Mouse (Mus musculus) hindbrain, embryonic 12.5 days (tissue): ENCODE data around the gene Atp5b. TPM values are rescaled to one million over a fixed set of nuclear protein-coding genes. Genes with fewer than 3 reads are reported as not detected.
A peak's percentile ranks its signal among the peaks of the same experiment; 100 is the strongest.
"Not testable (repeated sequence)": the region's sequence is repeated elsewhere in the genome, so short reads cannot be mapped to it uniquely, and the experiment has no call there.

ENCODE experiments used
- ATAC-seq: fragments of 200-750 bp; cut with Nextera tagmentation; 2 replicates; pipeline ENCODE4 v1.8.0; 2017; ENCODE audit warnings: moderate TSS enrichment; ENCODE audit not compliant: low FRiP score
- H3K27ac ChIP-seq: fragments of 300-500 bp; sonication (generic); 2 replicates; pipeline ENCODE4 v1.5.1; 2016; ENCODE audit warnings: mild to moderate bottlenecking
- H3K27me3 ChIP-seq: fragments of 300-500 bp; sonication (generic); 2 replicates; pipeline ENCODE4 v1.6.1; 2016; ENCODE audit warnings: mild to moderate bottlenecking
- H3K36me3 ChIP-seq: fragments of 300-500 bp; sonication (generic); 2 replicates; pipeline ENCODE4 v1.6.1; 2016; ENCODE audit warnings: mild to moderate bottlenecking
- H3K4me1 ChIP-seq: fragments of 300-500 bp; sonication (generic); 2 replicates; pipeline ENCODE4 v1.6.1; 2016
- H3K4me2 ChIP-seq: fragments of 300-500 bp; sonication (generic); replicated peaks from 2 replicates; pipeline ENCODE4 v1.6.1; 2016; ENCODE audit warnings: mild to moderate bottlenecking
- H3K4me3 ChIP-seq: fragments of 300-500 bp; sonication (generic); 2 replicates; pipeline ENCODE4 v1.5.1; 2016; ENCODE audit warnings: mild to moderate bottlenecking
- H3K9ac ChIP-seq: fragments of 300-500 bp; sonication (generic); 2 replicates; pipeline ENCODE4 v1.6.1; 2016; ENCODE audit warnings: mild to moderate bottlenecking, moderate library complexity
- H3K9me3 ChIP-seq: fragments of 300-500 bp; sonication (generic); replicated peaks from 2 replicates; pipeline ENCODE4 v1.6.1; 2016; ENCODE audit warnings: mild to moderate bottlenecking
- WGBS: fragments of 180-500 bp; shearing (Covaris S2); methylation state at CpG from one replicate; pipeline ENCODE4 v1.1.7; 2016; 5-methylcytosine and 5-hydroxymethylcytosine counted together
- polyA plus RNA-seq: library from polyadenylated mRNA; unstranded; fragments of >200 nt; fragmentation: Nextera tagmentation; extraction: Ambion mirVana; gene quantifications from 2 replicates; pipeline ENCODE4 v1.2.1, GENCODE M21; 2016

The Atp5b gene
- polyA plus RNA-seq, 1 experiment from 2014 or later = 1,948 TPM

GRCm38 (mm10) chr10:128051589-128051988, 31.5 kb upstream of the Atp5b start:
- H3K36me3 ChIP-seq = peaks cover 44% of the 10 kb centered on the region
- H3K27me3 ChIP-seq = no peaks in the 10 kb centered on the region
- over 99% methylated on average over 5 of the region's 5 CpGs for WGBS
- H3K4me1 ChIP-seq = no peaks in the 10 kb centered on the region
- no peak overlapping the region for H3K4me2 ChIP-seq
- no peak overlapping the region for H3K27ac ChIP-seq
- H3K4me3 ChIP-seq = no peak overlapping the region
- ATAC-seq = no peak
- H3K9ac ChIP-seq = no peak overlapping the region
- no peaks in the 10 kb centered on the region for H3K9me3 ChIP-seq

GRCm38 (mm10) chr10:128052136-128052535, 30.9 kb upstream of the Atp5b start:
- not testable (repeated sequence) for H3K27me3 ChIP-seq, H3K4me1 ChIP-seq, H3K4me3 ChIP-seq, H3K9ac ChIP-seq, H3K9me3 ChIP-seq, H3K4me2 ChIP-seq, H3K27ac ChIP-seq, ATAC-seq
- H3K36me3 ChIP-seq = peaks cover 40% of the 10 kb centered on the region
- WGBS = 90% methylated on average over 1 of the region's 2 CpGs

- Histone ChIP-seq H3K9me3 (no peaks in the 10 kb centered on the region), H3K4me1 (peaks cover 5% of the 10 kb centered on the region), H3K27me3 (no peaks in the 10 kb centered on the region), H3K4me2 (no peak overlapping the region), H3K9ac (no peak overlapping the region), H3K27ac (no peak overlapping the region), H3K4me3 (no peak overlapping the region), H3K36me3 (peaks cover 35% of the 10 kb centered on the region)
- 93% methylated on average over 8 of the region's 8 CpGs for WGBS
- ATAC-seq = no peak
Observed at GRCm38 (mm10) chr10:128053001-128053400, 30.1 kb upstream of the Atp5b start.

- Histone ChIP-seq H3K36me3 (no peaks in the 10 kb centered on the region), H3K9me3 (no peaks in the 10 kb centered on the region), H3K27ac (peak overlapping the region; percentile 99), H3K4me3 (peak overlapping the region; percentile 73), H3K27me3 (no peaks in the 10 kb centered on the region), H3K4me2 (peak overlapping the region; percentile 82), H3K4me1 (peaks cover 19% of the 10 kb centered on the region), H3K9ac (peak overlapping the region; percentile 94)
- peak; percentile 14 for ATAC-seq
- WGBS = 1% methylated on average over 18 of the region's 18 CpGs
Observed at GRCm38 (mm10) chr10:128058184-128058583, 24.9 kb upstream of the Atp5b start.

- ATAC-seq = peak; percentile 94
Observed at GRCm38 (mm10) chr10:128058601-128059151, 24.4 kb upstream of the Atp5b start, which contains the start of gene Ptges3. Gene Ptges3, plus strand, starts transcription at chr10:128058954.

GRCm38 (mm10) chr10:128059207-128059981, 23.7 kb upstream of the Atp5b start:
- Histone ChIP-seq H3K4me3 (peak overlapping the region; percentile 73), H3K4me2 (peak overlapping the region; percentile 82), H3K27ac (peak overlapping the region; percentile 99), H3K9me3 (no peaks in the 10 kb centered on the region), H3K27me3 (no peaks in the 10 kb centered on the region), H3K9ac (peak overlapping the region; percentile 94), H3K36me3 (peaks cover 4% of the 10 kb centered on the region; the same call in 1 of the 2 replicates), H3K4me1 (peaks cover 19% of the 10 kb centered on the region)
- under 1% methylated on average over 62 of the region's 62 CpGs for WGBS
- ATAC-seq = peak; percentile 49

More at GRCm38 (mm10) chr10:128058601-128059151, 24.4 kb upstream of the Atp5b start, which contains the start of gene Ptges3:
- under 1% methylated on average over 62 of the region's 72 CpGs for WGBS
- peak within 1 kb of the TSS; percentile 82 for H3K4me2 ChIP-seq
- peak within 1 kb of the TSS; percentile 94 for H3K9ac ChIP-seq
- H3K27ac ChIP-seq = peak within 1 kb of the TSS; percentile 99
- peak within 1 kb of the TSS; percentile 73 for H3K4me3 ChIP-seq
- no peaks in the 10 kb centered on the region for H3K9me3 ChIP-seq
- H3K4me1 ChIP-seq = peaks cover 19% of the 10 kb centered on the region
- peaks cover 3% of the 10 kb centered on the region; the same call in 1 of the 2 replicates for H3K36me3 ChIP-seq
- no peaks in the 10 kb centered on the region for H3K27me3 ChIP-seq

GRCm38 (mm10) chr10:128061109-128061508, 22.0 kb upstream of the Atp5b start:
- ATAC-seq = no peak
- no peak overlapping the region for H3K27ac ChIP-seq
- peaks cover 6% of the 10 kb centered on the region; the same call in 1 of the 2 replicates for H3K36me3 ChIP-seq
- H3K4me1 ChIP-seq = peaks cover 19% of the 10 kb centered on the region
- no peaks in the 10 kb centered on the region for H3K9me3 ChIP-seq
- H3K4me2 ChIP-seq = peak overlapping the region; percentile 82
- no peaks in the 10 kb centered on the region for H3K27me3 ChIP-seq
- H3K4me3 ChIP-seq = peak overlapping the region; percentile 73; the same call in 1 of the 2 replicates
- 81% methylated on average over 5 of the region's 5 CpGs for WGBS
- peak overlapping the region; percentile 94; the same call in 1 of the 2 replicates for H3K9ac ChIP-seq

- Histone ChIP-seq H3K36me3 (peaks cover 6% of the 10 kb centered on the region; the same call in 1 of the 2 replicates), H3K4me3 (no peak overlapping the region), H3K27me3 (no peaks in the 10 kb centered on the region), H3K9me3 (no peaks in the 10 kb centered on the region), H3K9ac (no peak overlapping the region), H3K4me2 (no peak overlapping the region), H3K4me1 (peaks cover 19% of the 10 kb centered on the region), H3K27ac (no peak overlapping the region)
- no peak for ATAC-seq
- 94% methylated on average over 6 of the region's 6 CpGs for WGBS
Observed at GRCm38 (mm10) chr10:128062221-128062989, 20.7 kb upstream of the Atp5b start.

- H3K9ac ChIP-seq = no peak overlapping the region
- no peak overlapping the region for H3K4me3 ChIP-seq
- no peak overlapping the region for H3K4me2 ChIP-seq
- peaks cover 28% of the 10 kb centered on the region for H3K36me3 ChIP-seq
- ATAC-seq = no peak
- no peaks in the 10 kb centered on the region for H3K9me3 ChIP-seq
- 95% methylated on average over 5 of the region's 5 CpGs for WGBS
- H3K27me3 ChIP-seq = no peaks in the 10 kb centered on the region
- H3K27ac ChIP-seq = no peak overlapping the region
- H3K4me1 ChIP-seq = no peaks in the 10 kb centered on the region; the same call in 1 of the 2 replicates
Observed at GRCm38 (mm10) chr10:128066072-128066471, 17.0 kb upstream of the Atp5b start.

GRCm38 (mm10) chr10:128069201-128069600, 13.9 kb upstream of the Atp5b start:
- H3K27me3 ChIP-seq = no peaks in the 10 kb centered on the region
- no peak overlapping the region for H3K27ac ChIP-seq
- H3K4me2 ChIP-seq = no peak overlapping the region
- peaks cover 54% of the 10 kb centered on the region for H3K36me3 ChIP-seq
- H3K9me3 ChIP-seq = no peaks in the 10 kb centered on the region
- 93% methylated on average over 4 of the region's 4 CpGs for WGBS
- no peak overlapping the region for H3K9ac ChIP-seq
- no peak overlapping the region for H3K4me3 ChIP-seq
- ATAC-seq = no peak
- no peaks in the 10 kb centered on the region for H3K4me1 ChIP-seq

- 100% methylated on average over 2 of the region's 2 CpGs for WGBS
- not testable (repeated sequence) for H3K4me2 ChIP-seq, H3K4me1 ChIP-seq, H3K27ac ChIP-seq, H3K27me3 ChIP-seq, H3K4me3 ChIP-seq, H3K9ac ChIP-seq, H3K9me3 ChIP-seq, ATAC-seq
- peaks cover 62% of the 10 kb centered on the region for H3K36me3 ChIP-seq
Observed at GRCm38 (mm10) chr10:128070432-128070831, 12.6 kb upstream of the Atp5b start.

- H3K36me3 ChIP-seq = peaks cover 34% of the 10 kb centered on the region
- H3K4me2 ChIP-seq, H3K4me1 ChIP-seq, H3K4me3 ChIP-seq, H3K9ac ChIP-seq, H3K27ac ChIP-seq, ATAC-seq, H3K27me3 ChIP-seq, H3K9me3 ChIP-seq: not testable (repeated sequence)
- WGBS = 85% methylated on average over 5 of the region's 5 CpGs
Observed at GRCm38 (mm10) chr10:128078269-128078668, 4.8 kb upstream of the Atp5b start.
